26 mouse cellular contexts compared by ENCODE assay signal in the genomic region with DNA sequence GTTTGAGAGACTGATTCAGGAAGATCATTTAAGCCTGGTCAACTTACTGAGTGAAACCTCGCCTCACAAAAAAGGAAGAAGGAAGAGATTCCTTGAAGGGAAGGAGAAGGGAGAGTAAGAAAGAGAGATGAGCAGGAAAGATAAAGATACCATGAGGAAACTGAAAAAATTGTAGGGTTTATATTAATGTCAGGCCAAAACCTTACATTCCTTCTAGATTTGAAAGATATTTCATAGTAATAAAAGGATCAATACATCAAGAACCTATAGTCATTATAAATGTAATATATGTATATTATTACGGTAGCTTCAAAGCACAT. TPM values are rescaled to one million over a fixed set of nuclear protein-coding genes. Genes with fewer than 3 reads are reported as not detected.
"Had no signal": no experiment of that assay in that cellular context is flagged by ENCODE, and none has a peak within 500 bp of the region (broad histone marks: within the 10 kb centered on the region; RNA-seq: fewer than 3 reads in every experiment).

No protein-coding gene starts in this region.

- H3K4me2 ChIP-seq: limb, embryonic 13.5 days; lung, embryonic 14.5 days; midbrain, embryonic 12.5 days; midbrain, embryonic 15.5 days; neural tube, embryonic 12.5 days; neural tube, embryonic 15.5 days had no signal

- H3K36me3 ChIP-seq: midbrain, embryonic 12.5 days; midbrain, embryonic 15.5 days had no signal

- H3K4me3 ChIP-seq: limb, embryonic 10.5 days; limb, embryonic 13.5 days; midbrain, embryonic 12.5 days; midbrain, embryonic 15.5 days; neural tube, embryonic 12.5 days; neural tube, embryonic 15.5 days had no signal

- H3K27ac ChIP-seq: limb, embryonic 10.5 days; limb, embryonic 13.5 days; macrophage; midbrain, embryonic 12.5 days; midbrain, embryonic 15.5 days; neural tube, embryonic 12.5 days; neural tube, embryonic 15.5 days; stomach, postnatal 0 days had no signal

- H3K4me1 ChIP-seq: limb, embryonic 10.5 days; limb, embryonic 13.5 days; midbrain, embryonic 12.5 days; midbrain, embryonic 15.5 days; neural tube, embryonic 12.5 days; neural tube, embryonic 15.5 days had no signal

- DNase-seq: kidney, adult 18-20 months; kidney, adult 9 months; kidney, postnatal 14 days; kidney, postnatal 4 days; lung, embryonic 14.5 days; right cerebral cortex, adult 18-20 months; right cerebral cortex, postnatal 14 days; right cerebral cortex, postnatal 4 days; thymus, adult 2 months; thymus, postnatal 14 days; thymus, postnatal 4 days had no signal

- H3K9me3 ChIP-seq: limb, embryonic 10.5 days; limb, embryonic 13.5 days; midbrain, embryonic 12.5 days; midbrain, embryonic 15.5 days; neural tube, embryonic 12.5 days; neural tube, embryonic 15.5 days had no signal

- H3K9ac ChIP-seq: limb, embryonic 13.5 days; lung, embryonic 14.5 days; midbrain, embryonic 12.5 days; midbrain, embryonic 15.5 days; neural tube, embryonic 12.5 days; neural tube, embryonic 15.5 days had no signal

- H3K27me3 ChIP-seq: limb, embryonic 13.5 days; midbrain, embryonic 12.5 days; midbrain, embryonic 15.5 days; neural tube, embryonic 12.5 days; neural tube, embryonic 15.5 days had no signal

- ATAC-seq: intestine, embryonic 16.5 days; lung, postnatal 0 days; midbrain, embryonic 15.5 days had no signal

RNA-seq across cellular contexts. Expression of gene Gm43191, which starts 14.6 kb away (rescaled TPM):
- total RNA-seq: layer of hippocampus, adult 18-20 months; left cerebral cortex, postnatal 25 days; liver, adult 2 months; megakaryocyte, adult 5-6 weeks had no signal
- polyA plus RNA-seq: intestine, embryonic 16.5 days; limb, embryonic 10.5 days; limb, embryonic 13.5 days; liver, adult 2 months; lung, embryonic 14.5 days; lung, postnatal 0 days; macrophage; midbrain, embryonic 12.5 days; midbrain, embryonic 15.5 days; neural tube, embryonic 12.5 days; neural tube, embryonic 15.5 days; stomach, embryonic 14.5 days; stomach, postnatal 0 days; thymus, adult 2 months had no signal
